Mouse (Mus musculus) lung, adult 18-20 months (tissue): ENCODE results near the gene Ffar4.

Source experiments
- DNase-seq, 2 experiments: peaks; one replicate each; pipeline ENCODE4 v3.0.0; 2022; ENCODE audit warnings: mixed read lengths in 2 of 2

Gene Ffar4

GRCm38 (mm10) chr19:38109506-38110242, 12.8 kb downstream of the Ffar4 start:
- DNase-seq = no peak

GRCm38 (mm10) chr19:38111056-38111455, 14.2 kb downstream of the Ffar4 start:
- DNase-seq = no peak

- DNase-seq = no peak
Measured at GRCm38 (mm10) chr19:38112575-38112974, 15.7 kb downstream of the Ffar4 start.

- no peak for DNase-seq
Measured at GRCm38 (mm10) chr19:38114834-38115491, 18.1 kb downstream of the Ffar4 start.

GRCm38 (mm10) chr19:38120123-38120760, 23.4 kb downstream of the Ffar4 start:
- no peak for DNase-seq

- no peak for DNase-seq
Measured at GRCm38 (mm10) chr19:38123921-38124320, 27.1 kb downstream of the Ffar4 start.

- DNase-seq = peak; percentile 27 to 34
Measured at GRCm38 (mm10) chr19:38124401-38125218, 27.7 kb downstream of the Ffar4 start.

- peak in 1 of 2 experiments; percentile 17 for DNase-seq
Measured at GRCm38 (mm10) chr19:38125219-38125610, 28.3 kb downstream of the Ffar4 start, which contains the start of gene Rbp4. TSS of gene Rbp4 (minus strand) at chr19:38125281.

GRCm38 (mm10) chr19:38126656-38127055, 29.8 kb downstream of the Ffar4 start:
- DNase-seq = no peak

- no peak for DNase-seq
Measured at GRCm38 (mm10) chr19:38132481-38132880, 35.6 kb downstream of the Ffar4 start, which contains the start of gene Pde6c. TSS of gene Pde6c (plus strand) at chr19:38132781.

GRCm38 (mm10) chr19:38133986-38134385, 37.1 kb downstream of the Ffar4 start:
- DNase-seq = no peak

- no peak for DNase-seq
Measured at GRCm38 (mm10) chr19:38134806-38135205, 37.9 kb downstream of the Ffar4 start.

- DNase-seq = no peak
Measured at GRCm38 (mm10) chr19:38143540-38144271, 46.8 kb downstream of the Ffar4 start.

- DNase-seq = no peak
Measured at GRCm38 (mm10) chr19:38156243-38156642, 59.4 kb downstream of the Ffar4 start.

GRCm38 (mm10) chr19:38161648-38162354, 64.9 kb downstream of the Ffar4 start:
- DNase-seq = no peak
